Mouse (Mus musculus) G1E (cell line): ENCODE data around the gene Cerk.

ENCODE experiments used
- CTCF ChIP-seq: IDR thresholded peaks from 2 replicates; pipeline ENCODE4 v1.5.1; 2012; ENCODE audit warnings: low read depth, low read length, inconsistent platforms, mixed read lengths
- GATA1 ChIP-seq: IDR thresholded peaks from 2 replicates; pipeline ENCODE4 v1.6.1; 2012; ENCODE audit warnings: borderline replicate concordance, low read length, inconsistent platforms, mixed read lengths
- POLR2AphosphoS5 ChIP-seq: IDR thresholded peaks from 2 replicates; pipeline ENCODE4 v1.6.1; 2012; ENCODE audit warnings: low read depth, low read length, inconsistent platforms; ENCODE audit not compliant: insufficient replicate concordance
- TAL1 ChIP-seq: conservative IDR thresholded peaks from 2 replicates; pipeline ENCODE4 v1.6.1; 2012; ENCODE audit warnings: low read depth, low read length, inconsistent platforms, mixed read lengths

GRCm38 (mm10) chr15:86140323-86140722 is 45.6 kb downstream of the Cerk start:
- peak; percentile 76 for TF ChIP-seq CTCF
- no peak for TF ChIP-seq TAL1
- TF ChIP-seq GATA1, result no peak
- TF ChIP-seq POLR2AphosphoS5, result no peak
